Comparison of ENCODE assay signal across 15 mouse cellular contexts in the genomic region with DNA sequence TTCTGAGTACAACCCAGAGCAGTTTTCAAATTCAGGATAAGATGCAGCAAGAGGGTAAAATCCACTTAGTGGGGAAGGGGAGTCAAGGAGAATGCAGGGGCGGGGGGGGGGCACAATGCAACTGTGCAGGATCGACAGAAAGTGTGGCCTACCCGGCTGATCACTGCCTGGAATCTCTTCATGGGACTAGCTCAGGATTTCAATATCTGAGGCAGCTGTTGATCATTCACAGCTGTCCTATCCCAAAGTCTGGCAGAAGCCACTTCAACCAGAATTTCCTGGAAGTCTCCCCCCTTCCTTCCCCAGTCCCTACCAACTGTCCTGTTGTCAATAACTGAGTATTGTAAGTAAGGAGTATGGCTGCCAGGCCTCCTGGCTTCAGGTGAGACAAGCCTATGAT.
"Had no signal": no experiment of that assay in that cellular context is flagged by ENCODE, and none has a peak within 500 bp of the region (broad histone marks: within the 10 kb centered on the region; RNA-seq: fewer than 3 reads in every experiment).

No protein-coding gene starts in this region.

- H3K27ac ChIP-seq: limb, embryonic 15.5 days; liver, embryonic 12.5 days; liver, embryonic 14.5 days; macrophage; midbrain, embryonic 13.5 days; midbrain, embryonic 15.5 days; neural tube, embryonic 12.5 days; stomach, embryonic 15.5 days; stomach, postnatal 0 days had no signal

- H3K4me3 ChIP-seq: limb, embryonic 15.5 days; liver, embryonic 12.5 days; megakaryocyte, embryonic 14.5 days; midbrain, embryonic 13.5 days; midbrain, embryonic 15.5 days; neural tube, embryonic 12.5 days; stomach, embryonic 15.5 days had no signal

- DNase-seq: right cerebral cortex, postnatal 14 days; thymus, adult 2 months; thymus, postnatal 25 days; thymus, postnatal 4 days had no signal

- H3K9me3 ChIP-seq: limb, embryonic 15.5 days; liver, embryonic 12.5 days; megakaryocyte, embryonic 14.5 days; midbrain, embryonic 13.5 days; midbrain, embryonic 15.5 days; neural tube, embryonic 12.5 days; stomach, embryonic 15.5 days had no signal

- ATAC-seq: liver, embryonic 12.5 days; midbrain, embryonic 13.5 days; midbrain, embryonic 15.5 days had no signal

- H3K36me3 ChIP-seq: limb, embryonic 15.5 days; liver, embryonic 12.5 days; midbrain, embryonic 13.5 days; midbrain, embryonic 15.5 days; neural tube, embryonic 12.5 days; stomach, embryonic 15.5 days had no signal

- H3K4me1 ChIP-seq: liver, embryonic 12.5 days; megakaryocyte, embryonic 14.5 days; midbrain, embryonic 13.5 days; midbrain, embryonic 15.5 days; neural tube, embryonic 12.5 days; stomach, embryonic 15.5 days had no signal

- H3K27me3 ChIP-seq: limb, embryonic 15.5 days; liver, embryonic 12.5 days; megakaryocyte, embryonic 14.5 days; midbrain, embryonic 13.5 days; midbrain, embryonic 15.5 days; neural tube, embryonic 12.5 days; stomach, embryonic 15.5 days had no signal

- H3K4me2 ChIP-seq: limb, embryonic 15.5 days; liver, embryonic 12.5 days; midbrain, embryonic 11.5 days; midbrain, embryonic 13.5 days; midbrain, embryonic 15.5 days; neural tube, embryonic 12.5 days; stomach, embryonic 15.5 days had no signal

- H3K9ac ChIP-seq: limb, embryonic 15.5 days; liver, embryonic 12.5 days; liver, embryonic 14.5 days; midbrain, embryonic 13.5 days; midbrain, embryonic 15.5 days; neural tube, embryonic 12.5 days; stomach, embryonic 15.5 days had no signal
